Mouse (Mus musculus): ENCODE data around the gene Dnajc5.

The Dnajc5 gene

GRCm38 (mm10) chr2:181519201-181519600 is 1.1 kb upstream of the Dnajc5 start:
- peak; percentile 74 for DNase-seq

DNA sequence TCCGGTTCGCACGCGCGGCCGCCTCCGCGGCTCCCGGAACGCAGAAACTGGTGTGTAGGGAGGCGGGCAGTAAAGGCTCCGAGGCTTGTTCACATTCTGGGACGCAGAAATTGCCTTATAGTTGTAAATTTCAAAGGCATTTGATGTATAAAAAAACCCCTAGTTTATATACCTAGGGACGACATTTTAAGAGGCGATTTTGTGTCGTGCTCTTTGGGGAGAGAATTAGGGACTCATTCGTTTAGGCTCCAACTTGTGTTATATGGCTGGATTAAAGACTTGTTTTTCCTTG is 597 bp downstream of the Dnajc5 start:
- DNase-seq: no peak

DNA sequence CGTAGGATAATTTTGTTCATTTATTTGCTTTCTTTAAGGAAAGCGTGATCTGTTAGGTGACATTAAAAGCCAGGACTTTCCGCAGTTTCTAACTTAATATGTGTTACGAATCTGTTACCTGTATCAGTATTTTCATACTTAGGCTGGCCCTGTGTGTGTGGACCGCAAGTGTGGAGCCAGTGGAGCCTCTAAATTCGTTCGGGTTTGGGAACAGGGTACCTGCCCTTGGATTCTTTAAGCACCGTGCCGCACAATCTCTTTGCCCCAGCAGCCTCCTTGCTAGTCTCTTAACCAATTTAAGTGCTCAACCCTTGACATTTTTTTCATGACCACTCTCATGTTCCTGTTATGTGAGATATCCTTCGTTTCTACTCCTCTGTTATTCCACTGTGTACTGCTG is 1.2 kb downstream of the Dnajc5 start:
- DNase-seq: peak; percentile 81

GRCm38 (mm10) chr2:181522811-181523210 is 2.5 kb downstream of the Dnajc5 start:
- peak; percentile 72 for DNase-seq

- DNase-seq: no peak
Observed at GRCm38 (mm10) chr2:181525526-181525925, 5.2 kb downstream of the Dnajc5 start.

- DNase-seq: no peak
Observed at GRCm38 (mm10) chr2:181529076-181529475, 8.8 kb downstream of the Dnajc5 start.

GRCm38 (mm10) chr2:181532589-181532988 is 12.3 kb downstream of the Dnajc5 start:
- peak; percentile 53 for DNase-seq

GRCm38 (mm10) chr2:181536410-181536809 is 16.1 kb downstream of the Dnajc5 start:
- peak; percentile 94 for DNase-seq

- peak; percentile 96 for DNase-seq
Observed at GRCm38 (mm10) chr2:181537444-181538047, 17.3 kb downstream of the Dnajc5 start.

DNA sequence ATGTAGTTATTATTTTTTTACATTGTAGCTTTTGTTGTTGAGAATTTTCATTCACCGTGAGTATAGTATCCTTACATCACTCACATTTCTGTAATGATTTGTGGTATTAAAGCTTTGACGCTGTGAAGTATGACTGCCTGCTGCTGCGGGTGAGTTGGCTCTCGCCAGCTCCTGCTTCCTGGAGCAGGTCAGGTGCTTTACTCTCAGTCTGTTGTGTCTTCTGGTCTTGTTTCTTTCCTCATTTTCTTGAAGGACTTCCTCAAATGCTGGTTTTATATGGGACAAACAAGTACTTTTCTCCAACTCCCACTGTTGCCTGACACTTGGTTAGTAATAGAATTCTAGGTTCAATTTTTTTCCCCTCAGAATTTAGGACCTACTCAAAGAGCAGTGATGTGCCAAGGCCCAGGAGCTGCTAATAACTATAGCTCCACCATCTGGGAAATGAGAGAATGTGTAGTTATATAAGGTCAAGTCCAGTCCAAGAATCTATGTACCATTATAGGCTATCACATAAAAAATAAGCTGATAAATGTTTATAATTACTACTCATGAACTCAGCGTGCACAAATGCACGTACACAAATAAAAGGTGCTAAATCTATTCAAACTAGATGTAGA is 21.6 kb downstream of the Dnajc5 start:
- peak; percentile 74 for DNase-seq

- peak; percentile 45 for DNase-seq
Observed at GRCm38 (mm10) chr2:181546142-181546541, 25.9 kb downstream of the Dnajc5 start.

DNA sequence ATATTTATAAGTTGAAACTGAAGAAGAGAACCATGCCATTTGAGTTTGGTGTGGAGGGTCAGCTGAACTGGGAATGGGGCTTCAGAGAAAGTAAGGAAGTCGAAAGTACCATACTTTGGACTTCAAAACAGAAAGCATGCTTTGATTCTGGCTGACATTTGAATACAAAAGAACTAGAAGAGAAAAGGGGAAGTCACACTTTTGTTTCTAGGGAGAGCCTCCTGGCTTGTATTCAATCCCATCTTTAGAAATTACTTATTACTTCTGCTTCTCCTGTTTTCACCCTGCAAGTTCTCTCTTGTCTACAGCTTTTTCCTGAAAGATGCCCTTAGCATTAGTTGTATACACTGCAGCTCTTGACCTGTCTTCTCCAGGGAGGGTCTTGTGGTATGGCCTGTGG is 27.9 kb downstream of the Dnajc5 start:
- peak; percentile 24 for DNase-seq

DNA sequence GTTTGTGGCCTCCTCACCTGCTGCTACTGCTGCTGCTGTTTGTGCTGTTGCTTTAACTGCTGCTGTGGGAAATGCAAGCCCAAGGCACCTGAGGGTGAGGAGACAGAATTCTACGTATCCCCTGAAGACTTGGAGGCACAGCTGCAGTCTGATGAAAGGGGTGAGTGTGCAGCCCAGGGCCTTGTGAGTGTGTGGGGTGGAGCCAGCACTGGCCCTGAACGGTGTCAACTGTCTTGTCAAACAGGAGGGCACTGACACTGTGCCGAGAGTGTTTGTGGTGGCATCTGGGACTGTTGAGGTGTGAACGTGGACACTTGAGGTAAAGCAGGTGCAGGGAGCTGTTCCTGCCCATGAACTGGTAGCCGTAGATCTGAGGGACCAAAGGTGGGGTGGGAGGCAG is 28.4 kb downstream of the Dnajc5 start:
- peak; percentile 89 for DNase-seq

- peak; percentile 78 for DNase-seq
Observed at GRCm38 (mm10) chr2:181550233-181550632, 29.9 kb downstream of the Dnajc5 start.

GRCm38 (mm10) chr2:181553772-181554171 is 33.5 kb downstream of the Dnajc5 start:
- DNase-seq: no peak

DNA sequence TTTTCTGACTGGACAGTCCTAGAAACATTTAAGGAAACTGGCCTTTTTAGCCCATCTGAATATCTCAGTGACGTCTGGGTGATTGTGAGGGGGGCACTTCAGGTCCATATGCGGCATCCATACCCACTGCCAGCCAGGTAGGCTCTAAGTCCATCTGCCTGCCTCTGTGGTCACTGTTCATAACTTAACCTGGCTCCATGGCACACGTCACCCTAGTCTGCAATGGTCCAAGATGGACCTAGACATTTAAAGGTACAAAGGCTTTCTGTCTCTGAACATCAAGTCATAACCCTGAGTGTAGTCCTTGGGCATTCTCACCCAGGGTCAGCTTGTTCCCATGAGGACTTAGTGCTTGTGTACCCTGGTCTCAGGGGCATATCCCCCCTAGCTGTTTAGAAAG is 47.1 kb downstream of the Dnajc5 start:
- DNase-seq: peak; percentile 72

GRCm38 (mm10) chr2:181568272-181569008 is 48.2 kb downstream of the Dnajc5 start:
- peak; percentile 89 for DNase-seq

DNA sequence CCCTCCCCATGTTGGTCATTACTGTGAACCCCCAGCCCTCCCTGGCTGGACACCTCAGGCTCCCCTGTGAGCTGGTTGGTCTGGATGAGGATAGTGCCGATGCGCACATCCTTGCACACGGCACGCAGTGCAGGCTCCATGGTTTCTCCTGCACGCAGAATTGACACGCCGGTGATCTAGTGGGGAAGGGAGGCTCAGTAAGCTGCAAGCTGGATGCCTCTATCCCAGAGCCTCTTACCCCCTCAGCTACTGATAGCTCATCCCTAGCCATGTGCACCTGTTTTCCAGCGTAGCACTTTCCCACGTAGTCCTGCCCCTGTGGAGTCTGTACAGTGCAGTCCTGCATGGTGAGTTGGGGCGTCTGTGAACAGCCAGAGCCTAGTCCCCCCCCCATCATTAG is 49.6 kb downstream of the Dnajc5 start:
- DNase-seq: peak; percentile 89

GRCm38 (mm10) chr2:181570375-181570774 is 50.1 kb downstream of the Dnajc5 start:
- DNase-seq: peak; percentile 90

DNA sequence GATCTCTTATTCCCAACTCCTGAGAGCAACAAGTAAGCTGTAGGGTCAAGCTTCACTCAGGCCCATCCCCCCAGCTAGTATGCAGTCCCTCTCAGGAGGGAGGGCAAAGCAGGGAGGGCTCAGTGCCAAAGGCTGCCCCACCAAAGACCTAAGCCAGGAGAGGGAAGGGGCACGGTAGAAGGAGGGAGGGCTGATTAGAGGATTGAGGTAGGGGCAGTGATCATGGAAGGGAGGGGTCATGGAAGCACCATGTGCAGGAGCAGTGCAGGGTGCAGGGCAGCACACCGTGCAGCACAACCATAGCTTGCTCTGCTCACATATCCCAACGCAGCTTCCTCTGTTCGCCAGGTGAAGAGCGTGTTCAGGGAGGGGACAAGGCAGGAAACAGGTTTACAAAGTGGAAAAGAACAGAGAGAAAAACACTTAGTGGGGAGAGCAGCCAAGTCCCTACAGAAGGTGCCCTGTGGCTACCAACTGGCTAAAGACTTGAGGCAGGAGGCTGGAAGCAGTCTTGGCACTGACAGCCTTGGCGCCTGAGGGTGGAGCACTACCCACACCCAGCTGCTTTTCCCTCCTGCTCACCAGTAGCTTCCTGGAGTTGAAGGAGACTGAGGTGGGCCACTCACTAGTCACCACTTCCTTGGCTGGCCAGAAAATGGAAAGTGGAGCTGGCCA is 50.8 kb downstream of the Dnajc5 start:
- peak; percentile 86 for DNase-seq

DNA sequence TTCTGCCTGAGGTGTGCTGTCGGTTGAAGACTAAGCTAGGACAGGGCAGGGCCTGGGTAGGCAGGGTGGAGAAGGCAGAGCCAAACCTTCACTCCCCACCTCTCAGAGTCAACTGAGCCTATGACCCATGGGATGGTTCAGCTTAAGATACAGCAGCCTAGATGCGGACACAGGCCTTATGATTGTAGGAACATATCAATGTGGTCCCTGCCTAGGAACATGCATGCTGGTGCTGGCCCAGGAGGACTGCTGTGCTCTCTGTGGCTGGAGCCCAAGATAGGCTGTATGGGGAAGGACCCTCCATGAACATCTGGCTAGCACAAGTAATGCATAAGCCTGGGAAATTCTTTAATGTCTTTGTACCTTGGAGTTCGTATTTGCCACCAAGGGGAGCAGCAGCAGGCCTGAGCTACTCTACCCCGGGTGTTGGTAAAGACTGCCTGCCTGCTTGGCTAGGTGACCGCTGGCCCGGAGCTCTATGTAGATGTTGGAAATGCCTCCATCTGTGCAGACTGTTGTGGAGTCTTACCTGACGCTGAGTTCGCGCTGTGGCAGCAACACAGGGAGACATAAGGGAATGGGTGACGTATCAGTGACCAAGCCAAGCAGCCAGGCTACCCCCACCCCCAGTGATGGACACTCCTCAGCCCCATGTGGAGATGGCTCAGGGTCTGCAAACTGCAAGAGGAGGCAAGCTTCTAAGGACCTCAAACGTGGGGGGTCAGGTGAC is 51.8 kb downstream of the Dnajc5 start:
- peak; percentile 80 for DNase-seq

DNA sequence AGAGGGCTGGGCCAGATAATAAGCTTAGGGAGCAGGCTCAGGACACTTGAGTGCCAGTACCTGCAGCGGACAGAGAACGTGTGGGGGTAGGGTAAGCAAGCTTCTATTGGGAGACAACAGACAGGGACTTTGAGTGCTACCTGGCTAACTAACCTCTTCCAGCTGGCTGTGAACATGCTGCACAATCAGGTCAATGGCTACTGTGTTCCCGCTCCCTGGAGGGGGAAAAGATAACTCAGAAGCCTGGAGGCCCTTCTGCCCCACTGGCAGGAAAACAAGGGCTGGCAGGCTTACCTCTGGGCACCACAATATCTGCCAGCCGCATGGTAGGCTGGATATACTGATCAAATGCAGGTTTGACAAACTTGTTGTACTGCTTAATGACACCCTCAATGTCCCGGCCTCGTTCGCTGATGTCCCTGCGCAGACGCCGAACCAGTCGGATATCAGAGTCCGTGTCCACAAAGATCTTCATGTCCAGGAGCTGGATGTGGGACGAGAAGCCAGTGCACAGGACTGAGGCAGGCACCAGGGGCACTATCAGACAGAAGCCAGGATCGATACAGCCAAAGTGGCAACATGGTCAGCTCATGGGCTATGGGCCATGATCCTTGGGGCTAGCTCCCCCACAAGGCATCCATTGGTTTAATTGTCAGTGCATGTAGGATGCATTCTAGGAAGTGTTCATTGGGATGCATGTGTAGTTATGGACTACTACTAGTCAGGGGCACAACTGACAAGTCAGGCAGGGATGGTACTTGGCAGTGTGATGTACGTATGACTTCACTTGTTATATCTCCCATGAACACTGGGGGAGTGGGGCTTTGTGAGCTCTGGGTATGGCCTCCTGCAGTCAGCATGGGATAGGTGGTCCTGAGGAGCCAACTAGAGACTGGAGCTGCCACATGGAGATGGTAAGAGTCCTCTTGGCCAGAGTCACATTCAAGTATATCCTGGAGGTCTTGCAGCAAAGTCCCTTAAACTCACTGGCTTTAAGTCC is 52.9 kb downstream of the Dnajc5 start:
- peak; percentile 97 for DNase-seq
